Mouse (Mus musculus) yolk sac, embryonic 10.5 days (tissue): ENCODE measurements around the gene Noct.

ENCODE experiments used
- DNase-seq: peaks from one replicate; pipeline ENCODE4 v3.0.0-alpha.2; 2017; ENCODE audit warnings: low spot score

The Noct gene

DNA sequence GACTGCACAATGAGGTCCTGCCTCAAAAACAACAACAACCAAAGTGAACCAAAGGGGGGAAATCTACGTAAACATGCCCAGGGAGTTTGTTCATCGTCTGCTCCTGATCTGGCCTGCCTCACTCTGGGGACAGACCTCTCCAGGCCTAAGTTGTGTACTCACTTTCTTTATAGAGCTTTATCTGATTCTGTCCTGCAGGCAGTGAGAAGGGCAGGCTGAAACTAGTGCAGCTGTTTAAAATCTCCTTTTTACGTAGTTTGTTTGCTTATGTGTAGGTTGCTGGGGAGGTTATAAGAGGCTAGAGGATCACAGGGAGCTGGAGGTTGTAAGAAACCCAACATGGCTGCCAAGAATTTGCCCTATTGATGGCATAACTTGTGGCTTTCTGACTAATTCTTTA lies 7.3 kb downstream of the Noct start:
- DNase-seq = peak; percentile 25

DNA sequence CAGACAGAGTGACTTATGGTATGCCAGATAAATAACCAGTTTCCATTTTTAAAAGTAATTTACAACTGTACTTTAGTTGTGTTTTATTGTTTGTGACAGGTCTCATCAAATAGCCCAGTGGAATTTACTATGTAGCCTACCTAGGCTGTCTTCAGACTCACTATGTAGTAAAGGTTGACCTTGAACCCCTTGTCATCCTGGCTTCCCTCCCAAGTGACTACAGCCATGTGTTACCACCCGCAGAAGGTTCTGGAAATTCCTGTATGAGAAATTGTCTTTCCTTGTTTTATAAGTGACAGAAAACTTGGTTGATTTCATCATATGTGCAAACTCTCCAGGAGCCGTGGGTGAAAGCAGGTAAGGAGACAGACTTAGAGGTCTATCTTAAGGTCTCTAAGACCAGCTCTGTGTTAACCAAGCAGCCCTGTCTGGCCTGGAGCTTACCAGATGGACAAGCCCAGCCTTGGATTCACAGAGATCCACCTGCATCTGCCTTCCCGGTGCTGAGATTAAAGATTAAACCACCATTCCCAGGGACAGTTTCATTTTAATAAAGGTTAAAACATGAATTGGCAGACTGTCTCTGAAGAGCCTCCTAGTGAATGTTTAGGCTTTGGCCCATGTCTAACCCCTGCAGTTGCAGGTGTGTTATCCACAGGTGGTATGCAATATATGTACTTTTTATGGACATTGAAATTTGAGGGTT lies 8.1 kb downstream of the Noct start:
- DNase-seq = no peak

DNA sequence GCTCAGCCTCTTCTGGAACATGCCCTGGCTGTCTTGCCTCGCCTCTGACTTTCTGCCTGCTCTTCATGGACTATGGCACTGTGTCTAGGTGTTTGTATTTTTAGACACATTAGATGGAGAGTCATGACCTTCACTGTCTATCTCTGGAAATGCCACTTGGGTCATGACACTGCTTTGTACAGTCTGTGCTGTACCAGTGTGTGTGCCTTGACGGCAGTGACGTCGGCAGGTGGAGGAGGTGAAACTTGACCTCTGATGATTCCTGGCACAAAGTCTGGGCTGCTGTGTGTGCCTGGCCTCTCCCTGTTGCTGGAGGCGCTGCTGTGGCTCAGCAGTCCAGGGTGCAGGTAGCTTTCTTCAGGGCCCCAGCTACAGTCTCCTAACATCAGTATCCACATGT lies 9.2 kb downstream of the Noct start:
- DNase-seq = no peak

DNA sequence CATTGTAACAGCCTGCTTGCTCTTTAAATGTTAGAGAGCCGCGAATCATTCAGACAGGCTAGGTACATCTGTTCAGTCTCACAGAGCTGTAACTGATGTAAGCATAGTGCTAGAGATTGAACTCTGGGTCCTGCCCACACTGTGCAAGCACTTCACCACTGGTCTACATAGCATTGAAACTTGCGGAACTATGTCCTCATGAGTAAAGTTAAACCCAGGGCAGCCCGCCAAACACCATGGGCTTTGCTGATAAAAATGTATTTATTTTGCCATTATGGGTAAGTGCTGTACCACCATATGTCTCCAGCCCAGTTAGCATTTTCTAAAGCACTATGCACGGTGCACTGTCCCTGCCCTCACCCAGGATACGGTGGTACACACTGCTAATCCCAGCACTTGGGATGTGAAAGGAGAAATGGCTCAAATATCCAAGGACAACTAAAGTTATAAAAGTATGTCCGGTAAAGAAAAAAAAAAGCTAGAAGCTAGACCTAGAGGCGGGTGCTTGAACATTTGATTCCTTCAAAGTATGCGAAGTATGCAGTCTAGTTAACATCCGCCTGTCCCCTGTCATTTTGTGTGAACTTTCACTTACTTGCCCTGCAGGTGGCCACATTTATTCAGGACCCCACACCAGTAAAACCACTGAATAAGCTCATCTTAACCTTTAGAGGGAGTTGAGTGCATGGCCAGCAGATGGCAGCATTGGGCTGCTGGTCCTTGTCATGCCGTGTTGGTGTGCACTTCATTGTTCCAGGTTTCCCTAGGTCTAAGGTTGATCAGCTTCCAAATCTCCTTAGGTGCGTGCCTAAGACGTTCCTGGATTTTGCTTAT lies 9.9 kb downstream of the Noct start:
- peak; percentile 76 for DNase-seq

DNA sequence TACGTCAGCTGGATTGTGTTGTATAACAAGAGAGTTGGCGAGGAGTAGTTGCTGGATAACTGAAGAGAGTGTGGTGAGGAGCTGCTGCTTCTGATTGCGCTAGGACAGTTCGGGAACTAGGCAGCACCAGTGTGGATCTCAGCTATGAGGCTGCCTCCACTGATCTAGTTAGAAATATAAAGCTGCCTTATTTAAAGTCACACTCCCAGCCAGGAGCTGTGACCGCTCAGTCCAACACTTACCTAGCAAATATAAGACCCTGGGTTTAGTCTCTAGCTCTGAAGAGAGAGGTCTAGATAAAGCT lies 10.5 kb downstream of the Noct start:
- DNase-seq = no peak

DNA sequence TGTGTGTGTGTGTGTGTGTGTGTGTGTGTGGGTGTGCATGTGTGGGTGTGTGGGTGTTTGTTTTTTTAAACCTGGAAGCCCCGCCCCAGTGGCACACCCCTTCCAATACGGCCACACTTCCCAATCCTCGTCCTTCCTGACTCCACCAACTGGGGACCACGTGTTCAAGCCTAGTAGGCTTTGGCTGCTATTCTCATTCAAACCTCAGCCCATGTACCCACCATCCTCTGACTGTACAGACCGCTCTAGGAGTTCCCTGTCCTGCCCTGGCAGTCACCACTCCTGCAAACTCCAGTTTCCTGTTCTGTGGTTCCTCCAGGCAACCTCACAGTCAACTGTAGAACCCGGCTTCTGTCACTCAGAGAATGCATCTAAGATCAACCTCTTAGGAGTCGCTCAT lies 14.3 kb downstream of the Noct start:
- no peak for DNase-seq

DNA sequence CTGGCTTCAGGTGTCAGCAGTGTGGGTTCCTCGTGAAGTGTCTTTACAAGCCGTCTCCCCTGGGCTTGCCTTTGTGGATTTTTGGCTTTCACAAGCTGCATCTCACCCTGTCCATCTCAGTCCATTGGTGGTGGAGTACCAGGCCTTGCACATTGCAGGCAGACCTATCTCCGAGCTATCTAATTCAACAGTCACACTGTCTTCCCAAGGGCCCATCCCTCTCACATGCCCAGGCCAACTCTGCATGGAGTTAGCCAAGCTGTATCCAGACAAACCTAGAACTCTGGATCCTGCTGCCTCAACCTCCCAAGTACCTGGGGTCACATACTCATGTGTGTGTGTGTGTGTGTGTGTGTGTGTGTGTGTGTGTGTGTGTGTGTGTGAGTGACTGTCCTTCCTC lies 15.3 kb downstream of the Noct start:
- no peak for DNase-seq

DNA sequence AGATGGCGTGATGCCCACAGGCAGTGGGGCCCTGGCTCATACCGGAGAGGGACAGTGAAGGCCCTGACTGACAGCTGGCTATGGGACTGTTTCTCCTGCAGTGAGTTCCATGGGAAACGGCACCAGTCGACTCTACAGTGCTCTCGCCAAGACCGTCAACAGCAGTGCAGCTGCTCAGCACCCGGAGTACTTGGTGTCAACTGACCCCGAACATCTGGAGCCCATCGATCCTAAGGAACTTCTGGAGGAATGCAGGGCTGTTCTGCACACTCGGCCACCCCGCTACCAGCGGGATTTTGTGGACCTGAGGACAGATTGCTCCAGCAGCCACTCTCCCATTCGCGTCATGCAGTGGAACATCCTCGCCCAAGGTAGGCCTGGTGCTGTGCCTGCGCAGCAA lies 23.5 kb downstream of the Noct start:
- DNase-seq = no peak

DNA sequence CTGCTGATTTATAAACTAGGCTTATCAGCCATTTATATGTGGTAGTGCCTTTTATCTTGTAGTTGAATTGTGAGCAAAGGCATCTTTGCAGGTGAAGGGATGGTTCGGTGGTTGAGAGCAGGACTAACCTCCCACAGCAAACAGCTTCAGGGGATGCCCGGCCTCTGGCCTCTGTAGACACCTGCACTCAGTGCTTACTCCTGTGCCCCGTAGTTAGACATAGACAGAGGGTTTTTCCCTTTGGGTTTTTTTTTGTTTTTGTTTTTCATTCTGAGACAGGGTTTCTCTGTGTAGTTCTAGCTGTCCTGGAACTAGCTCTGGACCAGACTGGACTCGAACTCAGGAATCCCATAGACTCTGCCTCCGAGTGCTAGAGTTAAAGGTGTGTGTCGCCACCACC lies 24.4 kb downstream of the Noct start:
- no peak for DNase-seq

DNA sequence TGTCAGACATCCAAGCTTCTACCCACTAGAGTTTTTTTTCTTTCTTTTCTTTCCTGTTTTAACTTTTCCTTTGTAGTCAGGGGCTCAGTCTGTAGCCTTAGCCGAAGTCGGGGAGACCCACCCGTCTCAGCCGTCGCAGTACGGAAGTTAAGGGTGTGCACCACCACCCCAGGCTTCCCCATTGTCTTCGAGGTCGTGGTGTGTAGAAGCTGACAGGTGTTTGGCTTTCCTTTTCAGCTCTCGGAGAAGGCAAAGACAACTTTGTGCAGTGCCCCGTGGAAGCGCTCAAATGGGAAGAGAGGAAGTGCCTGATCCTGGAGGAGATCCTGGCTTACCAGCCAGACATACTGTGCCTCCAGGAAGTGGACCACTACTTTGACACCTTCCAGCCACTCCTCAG lies 25.2 kb downstream of the Noct start:
- DNase-seq = no peak

DNA sequence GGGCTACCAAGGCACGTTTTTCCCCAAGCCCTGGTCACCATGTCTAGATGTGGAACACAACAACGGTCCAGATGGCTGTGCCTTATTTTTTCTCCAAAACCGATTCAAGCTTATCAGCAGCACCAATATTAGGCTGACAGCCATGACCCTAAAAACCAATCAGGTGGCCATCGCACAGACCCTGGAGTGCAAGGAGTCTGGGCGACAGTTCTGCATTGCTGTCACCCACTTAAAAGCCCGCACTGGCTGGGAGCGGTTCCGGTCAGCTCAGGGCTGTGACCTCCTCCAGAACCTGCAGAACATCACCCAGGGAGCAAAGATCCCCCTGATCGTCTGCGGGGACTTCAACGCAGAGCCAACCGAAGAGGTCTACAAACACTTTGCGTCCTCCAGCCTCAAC lies 25.6 kb downstream of the Noct start:
- DNase-seq = no peak

DNA sequence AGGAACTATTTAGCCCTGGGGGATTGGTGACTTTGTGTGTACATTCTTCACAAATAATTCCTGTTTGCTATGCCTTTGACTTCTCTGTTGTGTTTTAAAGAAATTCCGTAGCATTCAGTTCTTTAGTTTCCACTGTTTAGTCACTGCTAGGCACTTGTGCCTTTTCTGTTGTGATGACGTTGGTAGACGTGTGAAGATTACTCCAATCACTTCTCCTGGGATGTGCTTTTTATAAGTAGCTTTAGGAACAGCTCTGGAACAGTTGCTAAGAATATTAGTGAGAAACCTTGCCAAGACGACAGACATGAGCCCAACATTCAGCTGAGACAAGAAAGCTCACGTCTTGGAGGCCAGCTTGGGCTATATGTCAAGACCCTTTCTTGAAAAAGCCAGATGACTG lies 26.8 kb downstream of the Noct start:
- no peak for DNase-seq

DNA sequence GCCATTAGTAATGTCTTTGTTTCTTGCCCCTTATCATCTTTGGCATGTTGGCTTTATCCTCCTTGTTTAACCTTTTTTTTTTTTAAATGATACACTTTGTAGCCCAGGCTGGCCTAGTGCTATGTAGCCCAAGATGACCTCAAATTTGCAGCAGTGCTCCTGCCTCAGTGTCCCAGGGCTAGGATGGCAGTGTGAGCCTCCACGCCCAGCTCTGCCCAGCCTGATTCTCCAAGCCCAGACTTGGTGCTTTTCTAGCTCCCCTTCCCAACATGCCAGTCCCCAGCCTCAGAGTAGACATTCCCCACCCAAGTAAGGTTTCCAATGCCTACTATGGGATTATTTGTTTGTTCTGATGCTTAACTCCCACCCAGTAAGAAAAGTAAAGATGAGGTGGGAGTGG lies 28.0 kb downstream of the Noct start:
- no peak for DNase-seq

DNA sequence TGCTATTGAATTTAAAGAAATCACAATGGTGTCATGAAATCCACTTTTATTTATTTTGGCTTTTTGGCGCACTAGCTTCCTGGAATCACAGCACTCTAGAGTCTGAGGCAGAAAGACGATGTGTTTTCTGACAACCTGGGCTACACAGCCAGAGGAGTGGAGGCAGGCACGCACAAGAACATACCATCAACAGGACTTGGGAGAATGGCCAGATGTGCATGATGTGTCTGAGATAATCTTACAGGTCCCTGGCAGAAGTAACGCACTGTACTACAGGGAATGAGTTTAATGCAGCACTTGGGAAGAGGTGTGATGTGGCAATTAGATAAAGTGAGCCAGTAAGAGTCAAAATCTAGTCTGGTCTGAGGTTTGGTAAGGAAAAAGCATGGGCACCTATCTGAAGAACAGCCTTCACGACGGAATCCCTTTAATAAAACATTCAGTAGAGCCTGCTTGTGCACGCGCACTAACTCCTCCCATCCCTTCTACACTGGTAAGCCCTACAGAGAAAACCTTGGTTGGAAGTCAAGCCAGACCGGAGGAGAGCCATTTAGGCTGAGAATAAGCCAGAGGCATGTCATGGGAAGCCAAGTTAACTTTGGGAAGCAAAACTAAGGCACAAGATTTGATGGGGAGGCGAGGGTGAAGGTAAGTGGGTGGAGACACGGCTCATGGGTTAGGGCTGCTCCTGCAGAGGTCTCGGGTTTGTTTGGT lies 28.6 kb downstream of the Noct start:
- no peak for DNase-seq

DNA sequence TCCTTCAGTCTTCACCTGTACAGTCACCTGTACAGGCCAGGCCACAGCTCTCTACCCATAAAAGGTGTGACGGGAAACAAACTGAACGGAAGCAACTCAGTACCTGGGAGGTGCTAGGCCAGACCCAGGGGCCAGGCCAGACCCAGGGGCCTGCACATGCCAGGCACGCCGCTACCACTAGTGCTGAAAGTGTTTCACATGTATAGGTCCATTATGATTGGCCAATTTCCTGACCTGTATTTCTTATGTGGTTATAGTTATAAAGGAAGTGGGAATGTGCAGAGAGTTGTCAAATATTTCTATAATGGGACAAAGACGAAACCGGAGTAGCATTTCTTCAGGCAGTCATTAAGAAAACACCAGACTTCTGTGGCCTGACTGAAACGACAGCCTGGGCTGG lies 30.5 kb downstream of the Noct start:
- DNase-seq = no peak

DNA sequence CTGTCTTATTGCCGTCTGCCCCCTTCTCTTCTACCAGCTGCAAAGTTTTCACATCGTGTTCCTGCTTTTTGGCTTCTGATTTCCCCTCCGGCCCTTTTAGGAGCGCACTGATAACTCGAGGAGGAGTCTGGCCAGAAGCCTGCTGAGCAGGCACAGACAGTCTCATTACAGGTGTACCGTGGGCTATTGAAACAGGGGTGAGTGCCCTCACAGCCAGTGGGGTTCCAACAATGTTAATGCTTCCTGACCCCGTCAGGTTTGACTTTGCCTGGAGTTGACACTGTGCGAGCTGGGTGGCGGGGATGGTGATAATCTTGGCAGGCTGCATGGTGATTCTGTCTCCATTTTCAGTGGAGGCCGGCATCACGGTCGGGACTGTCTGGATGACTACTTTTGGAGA lies 32.2 kb downstream of the Noct start:
- no peak for DNase-seq

DNA sequence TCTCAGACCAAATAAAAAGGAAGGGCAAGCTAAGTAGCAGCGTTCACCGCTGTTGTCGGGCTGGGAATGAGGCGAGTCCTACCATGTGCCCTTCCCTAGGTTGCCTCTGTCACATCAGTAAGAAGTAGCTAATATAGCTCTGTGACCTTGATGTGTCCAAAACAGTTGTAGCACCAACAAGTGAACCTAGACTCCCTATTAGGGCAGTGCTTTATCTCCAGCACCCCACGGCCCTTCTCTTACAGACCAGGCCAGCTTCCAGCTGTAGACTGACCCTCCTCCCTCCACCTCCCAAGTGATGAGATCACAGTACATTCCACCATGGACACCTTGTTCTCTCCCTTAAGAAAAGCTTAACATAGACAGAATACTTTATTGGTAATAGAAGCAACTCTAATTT lies 33.8 kb downstream of the Noct start:
- DNase-seq = no peak

DNA sequence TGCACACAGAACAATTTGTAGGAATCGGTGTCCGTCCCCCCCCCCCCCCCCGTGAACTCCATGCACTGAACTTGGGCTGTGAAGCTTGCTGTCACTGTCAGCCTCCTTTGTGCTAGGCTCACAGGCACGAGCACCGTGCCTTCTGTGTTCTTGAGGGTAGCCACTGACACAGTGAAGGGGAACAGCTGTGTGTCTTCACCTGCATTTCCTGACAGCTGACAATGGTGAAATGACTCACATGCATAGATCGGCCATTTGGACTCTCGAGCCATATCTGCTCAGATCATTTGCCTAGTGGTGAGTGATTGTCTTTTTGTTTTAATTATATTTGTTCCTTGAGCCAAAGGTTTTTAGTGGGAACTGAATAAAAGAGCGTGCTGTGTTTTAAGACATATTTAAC lies 38.7 kb downstream of the Noct start:
- DNase-seq = no peak

DNA sequence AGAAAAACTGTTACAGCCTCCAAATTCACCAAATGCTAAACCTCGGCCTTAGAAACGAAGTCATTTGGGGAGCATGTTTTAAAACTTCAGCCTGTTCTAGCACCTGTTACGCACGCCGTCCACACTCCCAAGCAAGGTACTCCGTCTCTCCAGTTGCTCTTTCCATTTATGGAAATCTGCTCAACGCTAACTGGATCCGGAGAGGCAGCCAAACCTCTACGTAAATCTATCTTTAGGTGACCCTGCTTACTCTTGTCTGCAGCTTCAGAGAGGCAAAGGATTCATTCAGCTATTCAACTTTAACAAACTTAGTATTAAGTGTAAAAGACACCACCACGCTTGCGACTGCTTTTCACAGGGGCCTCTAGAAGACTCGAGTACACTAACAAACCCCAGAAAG lies 44.2 kb downstream of the Noct start:
- no peak for DNase-seq

DNA sequence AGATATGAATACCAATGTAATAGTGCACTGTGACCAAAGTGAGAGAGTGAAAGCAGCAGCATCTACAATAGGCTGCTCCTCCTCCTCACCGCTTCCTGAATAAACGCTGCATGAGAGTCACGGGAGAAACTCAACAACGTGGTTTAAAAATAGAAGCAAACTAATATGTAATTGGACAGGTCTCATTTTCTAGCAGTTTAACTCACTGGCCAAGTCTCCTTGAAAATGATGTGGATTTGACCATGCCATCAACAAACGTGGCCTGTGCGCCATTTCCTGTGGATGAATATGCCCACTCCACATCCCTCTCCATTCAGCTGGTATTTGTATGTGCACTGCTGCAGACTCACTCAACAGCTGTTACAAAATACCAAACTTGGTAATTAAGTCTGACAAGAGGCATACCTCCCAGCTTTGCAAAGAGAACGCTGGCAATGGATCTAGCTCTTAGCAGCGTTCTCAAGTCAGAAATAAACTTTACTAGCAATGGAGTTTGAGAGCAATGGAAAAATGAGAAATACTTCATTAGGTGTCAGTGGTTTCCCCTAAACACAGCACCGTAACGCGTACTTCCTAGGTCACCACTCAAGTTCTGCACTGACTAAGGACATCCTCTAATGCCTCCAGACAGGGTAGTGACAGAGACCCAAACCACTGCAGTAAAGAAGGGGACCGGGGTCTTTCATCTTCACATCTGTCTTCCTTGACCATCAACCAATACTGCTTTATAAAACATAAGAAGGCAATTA lies 46.0 kb downstream of the Noct start:
- DNase-seq = no peak

DNA sequence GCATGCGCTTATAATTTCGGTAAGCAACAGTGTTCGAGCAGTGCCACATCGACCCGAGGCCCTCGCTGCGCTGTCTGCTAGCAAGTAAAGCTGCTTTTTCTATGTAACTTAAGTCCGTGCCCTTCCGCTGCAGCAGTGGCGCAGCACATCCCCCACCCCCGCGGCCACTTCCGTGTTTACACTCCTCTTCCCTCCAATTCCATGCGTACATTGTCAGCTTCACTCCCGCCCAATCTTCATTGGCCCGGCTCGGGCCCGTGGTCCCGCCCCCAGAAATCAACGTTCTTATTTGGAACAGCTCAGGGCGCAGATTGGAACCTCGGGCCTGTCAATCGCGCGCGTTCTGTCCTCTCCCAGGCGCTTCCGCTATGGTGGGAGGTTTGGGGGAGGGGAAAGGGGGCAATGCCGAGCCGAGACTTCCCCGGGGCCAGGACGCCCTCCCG lies 51.7 kb downstream of the Noct start:
- DNase-seq = peak; percentile 99

DNA sequence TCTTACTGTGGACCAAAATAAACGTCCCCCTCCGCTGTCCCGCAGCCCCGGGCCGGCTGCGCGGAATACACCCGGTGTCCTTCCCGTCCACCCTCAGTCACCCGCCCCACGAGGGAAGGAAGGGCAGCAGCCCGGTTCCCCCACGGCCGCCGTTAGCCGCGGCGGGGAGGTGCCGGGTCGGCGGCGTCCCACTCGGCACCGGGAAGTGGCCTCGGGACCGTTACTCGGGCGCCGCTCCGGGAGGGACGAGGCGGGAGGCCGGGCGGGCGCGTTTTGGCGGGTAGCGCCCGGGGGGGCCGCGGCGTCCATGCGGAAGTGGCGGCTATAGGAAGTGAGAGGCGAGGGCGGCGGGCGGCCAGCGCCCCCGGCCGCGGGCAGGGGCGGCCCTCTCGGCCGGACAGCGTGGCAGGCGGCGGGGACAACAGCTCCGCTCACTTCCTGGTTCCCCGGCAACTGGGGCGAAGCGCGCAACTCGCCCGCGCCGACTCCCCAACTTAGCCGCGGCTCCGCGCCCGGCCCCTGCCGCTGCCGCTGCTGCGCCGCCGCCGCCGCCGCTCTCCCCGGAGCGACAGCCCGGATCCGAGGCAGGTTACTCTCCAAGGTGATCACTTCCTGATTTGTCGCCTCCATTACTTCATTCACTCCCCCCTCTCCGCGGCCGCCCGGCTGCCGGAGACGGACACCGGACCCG lies 52.3 kb downstream of the Noct start:
- DNase-seq = peak; percentile 79
